Mouse (Mus musculus): Measurements from ENCODE around the gene Trp53rka. TPM values are rescaled to one million over a fixed set of nuclear protein-coding genes. Genes with fewer than 3 reads are reported as not detected.
A peak's percentile ranks its signal among the peaks of the same experiment; 100 is the strongest.
"Not testable (repeated sequence)": the region's sequence is repeated elsewhere in the genome, so short reads cannot be mapped to it uniquely, and the experiment has no call there.

The Trp53rka gene
- total RNA-seq (2021), result 10 to 100 TPM; 17.5 to 22.8 TPM

DNA sequence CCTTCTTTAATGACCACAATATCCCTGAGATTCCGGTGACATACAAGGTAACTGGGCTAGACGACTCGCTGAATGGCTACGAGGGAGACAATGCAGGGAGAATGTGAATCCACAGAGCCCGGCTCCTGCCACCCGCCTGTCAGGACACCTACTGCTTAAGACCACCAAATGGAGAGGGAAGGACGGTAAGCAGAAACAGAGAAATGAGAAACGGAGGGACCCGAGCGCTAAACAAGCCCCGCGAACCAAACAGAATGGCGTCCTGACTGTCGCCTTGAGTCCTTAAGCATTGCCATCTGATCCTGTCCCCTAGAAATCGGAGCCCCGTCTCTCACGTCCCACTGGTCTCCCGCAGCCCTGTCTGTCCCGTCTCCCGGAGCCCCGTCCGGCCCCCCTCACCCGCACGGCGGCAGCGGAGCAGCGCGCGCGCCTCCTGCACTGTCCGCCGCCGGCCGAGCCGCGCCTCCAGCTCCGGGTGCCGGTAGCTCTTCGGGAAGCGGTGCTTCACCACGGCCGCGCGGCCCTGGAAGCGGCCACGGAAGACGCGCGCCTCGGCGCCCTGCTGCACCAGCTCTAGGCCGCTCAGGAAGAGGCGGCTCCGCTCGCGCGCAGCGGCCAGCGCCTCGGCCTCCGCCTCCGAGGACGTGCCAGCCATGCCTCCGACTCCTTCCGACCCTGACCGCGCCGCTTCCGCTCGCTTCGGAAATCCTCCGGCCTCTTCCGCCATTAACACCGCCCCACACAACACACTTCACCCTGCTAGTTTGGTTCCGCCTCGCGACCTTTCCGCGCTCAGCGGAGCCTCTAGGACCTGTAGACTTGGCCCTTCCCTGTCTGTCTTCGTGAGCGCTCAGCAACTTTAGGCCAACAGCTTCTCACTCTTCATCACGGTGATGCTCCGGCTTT lies at the start of gene Trp53rka:
TSS of gene Trp53rka (minus strand) at position 677 of the 906 bp plus-strand sequence.
- intact Hi-C loops (cut with DNase I), result loop anchor here (2.0 kb wide), 1 partner anchor 1300 kb away; the partner anchor contains the start of gene Trp53rkb
- DNase-seq (ENCODE audit: low spot score in 2 of 2), result peak; percentile 85 to 87

DNA sequence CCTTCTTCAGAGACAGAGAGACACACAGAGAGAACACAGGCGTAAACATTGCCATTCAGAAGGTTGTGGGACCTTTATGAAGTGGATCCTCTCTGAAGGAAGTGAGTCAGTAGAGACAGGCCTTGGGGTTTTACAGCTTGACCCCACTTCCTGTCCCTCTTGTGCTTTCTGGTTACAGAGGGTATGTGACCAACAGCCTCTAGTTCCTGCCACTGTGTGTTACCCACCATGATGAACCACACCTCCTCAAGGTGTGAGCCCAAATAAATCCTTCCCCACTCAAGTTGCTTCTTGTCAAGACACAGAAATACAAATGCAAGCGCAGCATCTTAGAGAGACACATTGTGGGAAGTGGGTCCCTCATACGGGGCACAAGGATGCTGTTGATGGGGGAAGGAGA lies 47.9 kb upstream of the Trp53rka start:
- no peak for DNase-seq (ENCODE audit: low spot score in 2 of 2)
- intact Hi-C loops (cut with DNase I), result no loop called here

DNA sequence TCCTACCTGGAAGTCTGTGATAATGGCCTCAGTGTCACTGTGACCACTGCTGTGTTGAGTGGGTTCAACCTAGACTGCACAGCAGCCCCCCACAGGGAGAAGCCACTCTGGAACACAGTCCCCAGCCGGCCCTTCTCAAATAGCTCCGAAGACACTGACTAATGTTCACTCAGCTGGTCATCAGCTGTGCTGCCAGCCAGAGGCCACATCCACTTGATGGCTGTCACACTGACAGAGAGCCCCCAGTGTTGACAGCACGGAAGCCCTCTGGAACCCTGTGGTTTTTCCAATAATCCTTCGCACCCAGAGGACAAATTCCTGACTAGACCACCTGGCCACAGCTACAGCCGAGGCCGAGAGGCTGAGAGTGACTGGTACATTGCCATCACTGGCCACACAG lies 40.7 kb upstream of the Trp53rka start:
- DNase-seq (ENCODE audit: low spot score in 2 of 2), result no peak
- intact Hi-C loops (cut with DNase I), result no loop called here

DNA sequence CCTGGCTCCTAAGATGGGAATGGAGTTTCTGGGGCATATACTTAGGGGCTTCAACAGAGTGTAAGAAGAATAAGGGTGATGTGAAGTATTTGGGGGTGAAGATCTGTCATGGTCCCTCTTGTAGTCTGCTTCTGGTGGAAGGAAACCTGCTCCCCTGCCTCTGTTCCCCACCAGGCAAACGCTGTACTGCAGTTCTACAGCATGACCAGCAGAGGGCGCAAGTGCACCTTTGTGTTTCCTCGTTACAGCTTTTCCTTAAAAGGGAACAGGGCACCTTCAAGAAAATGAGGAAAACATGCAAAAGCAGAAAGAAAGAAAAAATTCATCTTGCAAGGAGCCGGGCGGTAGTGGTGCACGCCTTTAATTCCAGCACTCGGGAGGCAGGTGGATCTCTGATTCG lies 36.0 kb upstream of the Trp53rka start:
- intact Hi-C loops (cut with DNase I), result loop anchor here (2.0 to 10.0 kb wide), 2 partner anchors 222 to 386 kb away; no protein-coding TSS in a partner anchor
- DNase-seq (ENCODE audit: low spot score in 2 of 2), result peak; percentile 38 to 54

DNA sequence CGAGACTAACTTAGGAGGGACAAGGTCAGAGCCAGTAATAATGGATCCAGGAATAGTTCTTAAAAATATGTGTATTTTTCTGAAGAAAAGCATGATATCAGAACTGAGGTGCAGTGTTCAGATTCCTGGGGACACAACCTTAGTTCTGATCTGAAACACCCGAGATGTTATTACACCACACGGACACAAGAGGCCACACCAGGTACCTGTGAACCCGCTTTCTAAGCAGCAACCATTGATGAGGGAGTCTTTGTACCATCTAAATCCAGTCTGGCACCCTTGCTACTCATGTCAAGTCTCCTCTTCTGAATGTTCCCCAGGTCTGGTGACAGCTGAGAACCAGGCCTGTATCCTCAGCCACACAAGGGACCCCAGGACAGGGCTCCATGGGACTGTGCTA lies 32.5 kb upstream of the Trp53rka start:
- intact Hi-C loops (cut with DNase I), result loop anchor here (10.0 kb wide), 1 partner anchor 389 kb away; no protein-coding TSS in a partner anchor

DNA sequence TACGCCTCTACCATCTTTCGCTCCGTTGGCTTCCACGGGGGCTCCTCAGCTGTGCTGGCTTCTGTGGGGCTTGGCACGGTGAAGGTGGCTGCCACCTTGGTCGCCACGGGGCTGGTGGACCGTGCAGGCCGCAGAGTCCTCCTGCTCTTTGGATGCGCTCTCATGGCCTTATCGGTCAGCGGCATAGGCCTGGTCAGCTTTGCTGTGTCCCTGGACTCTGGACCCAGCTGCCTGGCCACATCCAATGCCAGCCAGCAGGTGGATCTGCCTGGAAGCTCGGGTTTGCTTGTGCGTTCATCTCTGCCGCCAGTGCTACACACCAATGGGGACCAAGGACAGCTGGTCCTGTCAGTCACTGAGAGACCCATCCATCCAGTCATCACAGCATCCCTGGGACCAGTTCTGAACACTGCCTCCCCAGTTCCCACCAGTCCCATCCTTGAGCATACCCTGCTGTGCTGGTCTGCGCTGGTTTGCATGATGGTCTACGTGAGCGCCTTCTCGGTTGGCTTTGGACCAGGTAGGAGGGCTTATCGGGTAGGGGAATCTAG lies 22.1 kb upstream of the Trp53rka start:
- DNase-seq (ENCODE audit: low spot score in 2 of 2), result no peak
- intact Hi-C loops (cut with DNase I), result no loop called here

More for the DNA sequence above, 32.5 kb upstream of the Trp53rka start:
- no peak for DNase-seq (ENCODE audit: low spot score in 2 of 2)

DNA sequence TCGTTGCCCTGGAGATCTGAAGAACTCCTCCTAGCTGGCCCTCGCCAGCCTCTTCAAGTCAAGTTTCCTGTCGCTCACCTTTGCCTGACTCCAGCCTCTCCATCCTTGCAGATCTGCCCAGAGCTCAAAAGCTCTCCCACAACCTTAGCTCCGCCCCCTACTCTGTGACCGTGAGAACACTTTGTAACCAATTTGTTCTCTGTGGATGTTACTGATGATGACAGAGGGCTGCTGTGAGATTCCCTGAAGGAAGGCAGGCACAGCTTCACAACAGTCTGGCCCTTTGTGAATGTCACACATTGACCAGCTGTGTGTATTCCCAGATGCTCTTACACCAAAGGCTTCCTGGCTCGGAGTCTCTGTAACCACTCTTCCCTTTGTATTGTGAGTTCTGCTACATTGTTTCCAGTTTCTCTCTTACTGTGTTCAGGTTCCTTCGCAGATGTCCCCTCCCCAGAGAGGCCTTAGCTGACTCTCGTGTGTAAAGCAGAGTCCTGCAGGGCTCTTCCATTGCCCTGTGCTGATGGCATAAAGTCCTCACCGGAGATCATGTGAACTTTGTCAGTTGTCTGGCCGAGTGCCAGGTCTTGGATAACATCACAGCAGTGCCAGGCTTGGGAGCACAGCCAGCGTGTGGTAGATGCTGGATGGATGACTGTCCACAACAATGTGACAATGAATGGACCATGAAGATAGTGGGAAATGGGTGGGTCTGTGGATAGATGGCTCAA lies 19.9 kb upstream of the Trp53rka start:
- DNase-seq (ENCODE audit: low spot score in 2 of 2), result no peak
- intact Hi-C loops (cut with DNase I), result no loop called here

DNA sequence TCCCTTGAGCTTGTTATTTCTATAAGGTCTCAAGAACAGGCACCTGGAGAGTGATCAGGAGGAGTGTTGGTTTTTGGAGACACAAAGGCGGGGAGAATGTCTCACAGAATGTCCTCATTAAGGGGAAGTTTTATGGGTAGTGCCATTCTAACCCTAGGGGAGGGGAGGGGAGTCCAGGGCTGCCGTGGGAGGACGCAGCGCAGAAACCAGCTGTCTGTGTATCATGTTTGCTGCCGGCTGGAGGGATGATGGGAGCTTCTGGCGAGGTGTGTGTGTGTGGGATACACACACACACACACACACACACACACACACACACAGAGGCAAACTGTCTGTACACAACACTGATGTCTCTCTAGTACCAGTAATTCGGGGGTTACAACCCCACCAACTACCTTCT lies 19.3 kb upstream of the Trp53rka start:
- peak in 1 of 2 experiments; percentile 26 for DNase-seq (ENCODE audit: low spot score in 2 of 2)
- intact Hi-C loops (cut with DNase I), result no loop called here

DNA sequence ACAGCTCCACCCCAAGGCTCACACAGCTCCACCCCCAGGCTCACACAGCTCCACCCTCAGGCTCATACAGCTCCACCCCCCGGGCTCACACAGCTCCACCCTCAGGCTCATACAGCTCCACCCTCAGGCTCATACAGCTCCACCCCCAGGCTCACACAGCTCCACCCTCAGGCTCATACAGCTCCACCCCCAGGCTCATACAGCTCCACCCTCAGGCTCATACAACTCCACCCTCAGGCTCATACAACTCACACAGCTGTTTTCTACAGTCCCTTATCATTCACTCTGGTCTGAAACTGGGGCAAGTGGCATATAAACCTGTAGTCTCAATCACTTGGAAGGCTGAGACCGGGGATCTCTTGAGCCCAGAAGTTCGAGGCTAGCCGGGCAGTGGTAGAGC lies 18.4 kb upstream of the Trp53rka start:
- intact Hi-C loops (cut with DNase I); DNase-seq (ENCODE audit: low spot score in 2 of 2): not testable (repeated sequence)

DNA sequence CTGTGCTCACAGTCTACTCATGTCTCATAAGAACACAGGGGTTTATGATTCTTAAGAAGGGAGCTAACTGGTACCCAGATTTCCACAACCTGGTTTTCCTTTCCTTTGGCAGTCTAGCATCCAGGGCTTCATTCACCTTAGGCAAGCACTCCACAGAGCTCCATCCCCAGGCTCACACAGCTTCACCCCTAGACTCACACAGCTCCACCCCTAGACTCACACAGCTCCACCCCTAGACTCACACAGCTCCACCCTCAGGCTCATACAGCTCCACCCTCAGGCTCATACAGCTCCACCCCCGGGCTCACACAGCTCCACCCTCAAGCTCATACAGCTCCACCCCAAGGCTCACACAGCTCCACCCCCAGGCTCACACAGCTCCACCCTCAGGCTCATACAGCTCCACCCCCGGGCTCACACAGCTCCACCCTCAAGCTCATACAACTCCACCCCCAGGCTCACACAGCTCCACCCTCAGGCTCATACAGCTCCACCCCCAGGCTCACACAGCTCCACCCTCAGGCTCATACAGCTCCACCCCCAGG lies 17.9 kb upstream of the Trp53rka start:
- DNase-seq (ENCODE audit: low spot score in 2 of 2); intact Hi-C loops (cut with DNase I): not testable (repeated sequence)

DNA sequence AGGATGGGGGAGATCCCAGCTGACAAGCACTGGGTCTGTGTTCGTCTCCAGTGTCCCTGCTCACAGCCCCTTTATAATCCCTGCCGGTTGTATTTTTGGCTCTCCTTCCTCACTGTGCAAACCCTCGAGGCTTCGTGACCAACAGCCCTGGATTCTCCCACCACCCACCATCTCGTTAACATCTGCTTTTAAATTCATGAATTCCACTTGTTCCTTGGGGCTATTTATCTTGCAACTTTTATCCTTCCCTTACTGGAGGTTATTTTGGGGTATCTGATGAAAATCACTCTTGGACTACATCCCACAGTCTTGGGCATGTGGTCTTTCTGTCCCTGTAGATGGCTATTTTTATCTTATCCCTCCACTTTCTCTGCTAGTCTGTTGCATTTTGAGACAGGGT lies 17.3 kb upstream of the Trp53rka start:
- intact Hi-C loops (cut with DNase I), result no loop called here
- peak in 1 of 2 experiments; percentile 55 for DNase-seq (ENCODE audit: low spot score in 2 of 2)

DNA sequence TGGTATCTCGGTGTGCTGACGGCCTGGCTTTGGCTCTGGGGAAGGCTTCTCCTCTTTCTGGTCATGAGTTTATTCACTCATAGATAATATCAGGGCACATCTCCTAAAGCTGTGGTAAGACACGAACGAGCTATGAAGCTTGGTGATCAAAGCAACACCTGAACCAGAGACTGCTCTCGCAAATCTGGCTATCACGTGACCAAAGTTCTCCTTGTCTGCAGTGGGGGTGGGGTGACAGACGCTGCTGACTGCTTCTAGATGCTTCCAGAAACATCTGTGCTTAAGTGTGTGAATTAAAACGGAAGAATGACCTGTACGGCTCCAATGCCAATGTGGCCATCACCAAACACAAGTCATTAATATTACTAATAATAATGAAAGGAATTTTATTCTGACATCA lies 16.6 kb upstream of the Trp53rka start:
- intact Hi-C loops (cut with DNase I), result no loop called here
- DNase-seq (ENCODE audit: low spot score in 2 of 2), result no peak

DNA sequence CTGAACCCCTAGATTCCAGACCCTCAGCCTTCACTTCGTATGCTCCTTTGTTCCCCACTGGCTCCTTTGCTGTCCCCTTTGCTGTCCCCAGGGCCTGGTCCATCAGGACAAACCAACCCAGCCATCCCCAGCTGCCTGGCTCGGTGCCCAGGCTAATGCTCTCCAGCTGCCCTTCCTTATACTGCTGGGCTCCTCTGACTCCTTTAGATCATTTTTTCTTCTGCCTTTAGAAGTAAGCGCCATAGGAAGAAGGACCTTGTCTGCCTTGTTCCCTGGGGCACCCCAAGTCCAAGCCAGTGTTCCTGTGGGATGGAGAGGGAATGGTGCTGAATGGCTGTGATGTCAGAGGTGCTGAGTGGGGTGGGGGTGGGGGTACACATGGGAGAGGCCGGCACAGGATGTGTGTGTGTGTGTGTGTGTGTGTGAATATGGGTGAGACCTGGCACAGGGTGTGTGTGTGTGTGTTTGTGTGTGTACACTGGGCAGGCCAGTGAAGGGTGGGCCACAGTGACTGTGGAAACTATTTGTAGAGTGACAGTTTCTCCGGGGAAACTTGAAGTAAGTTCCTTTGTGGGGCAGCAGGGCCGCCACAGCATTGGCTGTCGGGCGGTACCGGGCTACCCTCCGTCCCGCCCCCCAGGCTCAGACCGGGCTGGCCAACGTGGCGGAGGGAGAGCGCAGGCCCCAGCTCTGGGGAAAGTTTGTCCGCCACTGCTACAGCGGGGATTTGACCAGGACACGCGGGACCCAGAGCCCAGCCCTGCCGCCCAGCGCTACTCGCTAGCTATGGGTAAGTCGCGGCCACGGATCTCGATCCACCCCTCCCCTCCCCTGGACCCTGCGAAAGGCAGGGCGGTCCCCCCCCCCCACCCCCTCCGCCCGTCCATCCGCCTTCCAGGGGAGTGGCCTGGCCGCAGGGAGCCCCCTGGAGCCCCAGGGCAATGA lies 10.4 kb upstream of the Trp53rka start, which contains the start of gene Slc2a10:
TSS of gene Slc2a10 (plus strand) at position 529 of the 945 bp plus-strand sequence.
- intact Hi-C loops (cut with DNase I), result no loop called here
- DNase-seq (ENCODE audit: low spot score in 2 of 2), result no peak

DNA sequence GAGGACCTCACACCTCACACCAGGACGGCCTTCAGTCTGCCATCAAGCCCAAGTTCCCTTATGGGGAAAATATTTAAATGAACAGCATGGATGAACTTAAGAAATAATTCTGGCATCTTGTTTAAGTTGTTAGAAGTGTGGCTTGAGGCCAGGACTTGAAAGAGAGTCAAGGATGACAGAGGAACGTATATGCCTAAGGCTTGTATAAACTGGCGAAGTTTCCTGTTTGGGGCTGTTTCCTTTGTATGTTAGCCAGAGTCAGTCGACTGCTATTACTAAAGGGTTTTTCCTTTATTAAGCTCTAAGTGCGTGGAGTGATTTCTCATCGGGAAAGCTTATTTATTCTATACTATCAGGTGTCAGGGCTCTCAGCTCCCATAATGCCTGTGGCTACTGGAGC lies 5.7 kb upstream of the Trp53rka start:
- intact Hi-C loops (cut with DNase I), result no loop called here
- DNase-seq (ENCODE audit: low spot score in 2 of 2), result no peak

DNA sequence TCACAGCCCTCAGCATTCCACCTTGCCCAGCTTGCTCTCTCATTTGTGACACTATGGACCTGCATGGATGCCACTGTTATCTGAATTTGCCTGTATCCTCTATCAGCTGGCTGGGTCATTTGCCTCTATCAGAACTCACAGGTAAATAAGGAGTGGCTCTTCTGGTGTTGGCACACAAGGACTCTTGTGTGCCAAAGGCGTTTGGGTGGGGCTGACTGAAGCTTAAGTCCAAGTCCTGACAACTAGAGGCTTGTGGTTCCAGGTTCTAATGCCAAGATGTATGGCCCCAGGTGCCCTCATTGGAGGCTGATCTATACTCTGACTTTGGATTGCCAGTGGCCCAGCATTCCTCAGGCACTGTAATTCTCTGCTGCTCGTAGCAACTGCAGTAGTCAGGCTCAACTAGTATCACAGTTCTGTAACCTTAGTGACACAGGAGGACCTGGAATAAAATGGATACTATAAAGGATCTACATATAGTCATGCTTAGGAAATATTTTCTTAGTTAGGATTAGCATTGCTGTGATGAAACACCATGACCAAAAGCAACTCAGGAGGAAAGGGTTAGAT lies 4.7 kb upstream of the Trp53rka start:
- DNase-seq (ENCODE audit: low spot score in 2 of 2), result no peak
- intact Hi-C loops (cut with DNase I), result no loop called here

DNA sequence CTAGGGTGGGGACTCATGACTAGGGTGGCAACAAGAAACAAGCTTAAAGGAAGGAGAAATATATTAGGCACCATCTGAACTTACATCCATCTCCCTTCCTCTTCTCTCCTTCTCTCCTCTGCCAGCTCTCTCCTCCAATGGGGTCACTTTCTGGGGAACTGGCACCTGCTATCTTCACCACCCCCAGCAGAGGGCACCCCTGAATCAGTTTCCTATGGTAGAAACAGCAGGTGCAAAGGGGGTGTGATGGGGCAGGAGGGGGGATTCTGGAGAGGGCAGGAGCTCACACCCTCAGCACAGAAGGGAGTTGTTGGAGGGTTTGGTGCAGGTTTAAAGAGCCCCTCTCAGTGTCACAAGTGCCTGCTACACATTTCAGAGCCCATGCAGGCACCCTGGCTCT lies 3.1 kb upstream of the Trp53rka start:
- intact Hi-C loops (cut with DNase I), result no loop called here
- no peak for DNase-seq (ENCODE audit: low spot score in 2 of 2)

DNA sequence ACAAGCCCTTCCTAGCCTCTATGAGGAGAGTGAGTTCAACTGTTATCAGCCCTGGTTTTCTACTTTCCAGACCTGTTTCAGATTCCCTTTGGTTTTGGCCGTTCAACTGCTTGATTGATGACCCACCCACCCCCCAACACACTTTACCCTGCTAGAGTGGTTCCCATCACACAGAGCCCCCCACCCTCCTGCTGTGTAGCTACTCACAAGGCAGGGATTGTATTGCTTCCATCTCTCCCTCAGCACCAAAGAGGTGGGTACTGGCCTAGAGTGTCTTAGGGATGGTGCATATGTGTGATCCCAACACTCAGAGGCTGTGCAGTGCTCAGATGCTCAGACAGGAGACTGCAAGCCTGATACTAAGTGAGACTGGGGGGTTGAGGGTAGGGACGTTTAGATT lies 1.4 kb upstream of the Trp53rka start:
- DNase-seq (ENCODE audit: low spot score in 2 of 2), result no peak
- intact Hi-C loops (cut with DNase I), result no loop called here

DNA sequence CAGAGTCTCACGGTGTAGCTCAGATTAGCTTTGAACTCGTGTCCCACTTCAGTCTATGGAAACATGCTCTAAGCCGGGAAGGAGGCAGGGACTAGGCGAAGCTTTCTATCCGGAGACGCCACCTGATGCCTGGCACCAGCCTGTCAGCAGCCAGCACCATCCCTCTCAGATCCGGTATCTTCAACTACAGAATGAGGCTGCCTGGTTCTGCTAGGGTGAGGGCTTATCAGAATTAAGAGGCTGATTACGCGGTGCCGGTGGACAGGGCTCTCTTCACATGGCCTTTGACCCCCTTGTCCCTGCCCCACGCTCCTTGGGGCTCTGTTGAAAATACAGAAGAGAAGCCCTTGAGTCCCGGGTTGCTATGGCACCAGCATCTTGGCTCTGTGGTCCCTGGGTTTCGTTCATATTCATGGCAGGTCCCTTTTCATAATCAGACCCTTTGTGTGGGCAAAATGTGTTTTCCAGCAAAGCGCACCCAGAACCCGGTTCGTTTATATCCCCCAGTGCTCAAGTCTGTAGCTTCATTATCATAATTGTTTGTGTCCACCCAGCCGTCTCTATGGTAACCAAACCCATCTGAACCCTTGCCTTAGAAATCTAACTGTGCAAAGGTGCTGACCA lies 575 bp upstream of the Trp53rka start:
- peak; percentile 41 to 47 for DNase-seq (ENCODE audit: low spot score in 2 of 2)

More for the DNA sequence above, 575 bp upstream of the Trp53rka start:
- intact Hi-C loops (cut with DNase I), result loop anchor here (2.0 kb wide), 1 partner anchor 1299 kb away; the partner anchor contains the start of gene Trp53rkb

Data from left cerebral cortex, postnatal 36 days (tissue).